Mouse (Mus musculus) thymus, adult 2 months (tissue): ENCODE measurements around the gene Bdnf.

Experiments used
- CTCF ChIP-seq: fragments of 200-500 bp; IDR thresholded peaks from 2 replicates; pipeline ENCODE4 v1.5.1; 2012; ENCODE audit warnings: mild to moderate bottlenecking, control low read depth, low read length, moderate library complexity, borderline replicate concordance; ENCODE audit not compliant: control insufficient read depth, poor library complexity, insufficient read depth; ENCODE audit errors: extremely low read depth
- POLR2A ChIP-seq: fragments of 200-500 bp; IDR thresholded peaks from 2 replicates; pipeline ENCODE4 v1.6.1; 2012; ENCODE audit warnings: mild to moderate bottlenecking, low read length, control low read depth, moderate library complexity; ENCODE audit not compliant: control insufficient read depth, poor library complexity, insufficient read depth; ENCODE audit errors: extremely low read depth

DNA sequence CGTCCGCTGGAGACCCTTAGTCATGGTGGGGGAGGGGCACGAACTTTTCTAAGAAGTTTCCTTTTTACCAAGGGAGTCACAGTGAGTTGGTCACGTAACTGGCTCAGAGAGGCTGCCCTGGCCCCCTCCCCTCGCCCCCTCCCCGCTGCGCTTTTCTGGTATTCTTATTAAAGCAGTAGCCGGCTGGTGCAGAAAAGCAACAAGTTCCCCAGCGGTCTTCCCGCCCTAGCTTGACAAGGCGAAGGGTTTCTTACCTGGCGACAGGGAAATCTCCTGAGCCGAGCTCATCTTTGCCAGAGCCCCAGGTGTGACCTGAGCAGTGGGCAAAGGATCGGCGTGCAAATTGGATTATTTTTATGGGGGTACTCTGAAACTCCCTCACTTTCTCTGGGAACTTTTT, at the start of gene Bdnf:
- TF ChIP-seq CTCF = no peak
- no peak for TF ChIP-seq POLR2A
